Mouse (Mus musculus): ENCODE data around the gene Samd4b.

Samd4b gene

DNA sequence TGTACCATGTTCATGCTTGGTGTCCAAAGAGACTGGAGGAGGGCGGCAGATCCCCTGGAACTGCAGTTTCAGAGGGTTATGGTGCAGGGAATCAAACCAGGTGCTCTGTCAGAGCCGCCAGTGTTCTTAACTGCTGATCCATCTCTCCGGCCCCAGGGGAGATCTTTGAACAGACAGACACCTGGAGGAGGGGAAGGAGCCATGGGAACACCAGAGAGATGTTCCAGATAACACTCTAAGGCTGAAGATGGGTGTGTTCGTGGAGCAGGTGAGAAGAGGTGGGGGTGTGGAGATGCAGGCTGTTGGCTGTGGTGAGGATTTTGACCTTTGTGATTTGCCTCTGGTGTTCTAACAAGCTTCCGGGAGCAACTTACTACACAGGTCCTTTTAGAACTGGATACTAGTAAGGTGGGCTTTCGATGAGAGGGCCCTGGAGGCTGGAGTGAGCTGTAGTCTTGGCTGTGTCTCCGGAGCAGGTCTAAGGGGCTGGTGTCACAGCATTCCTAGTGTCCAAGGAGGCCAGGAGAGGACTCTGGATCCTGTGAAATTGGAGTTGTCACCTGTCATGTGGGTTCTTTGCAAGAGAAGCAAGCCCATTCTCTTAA, 224.0 kb downstream of the Samd4b start:
- peak; percentile 42 for DNase-seq

DNA sequence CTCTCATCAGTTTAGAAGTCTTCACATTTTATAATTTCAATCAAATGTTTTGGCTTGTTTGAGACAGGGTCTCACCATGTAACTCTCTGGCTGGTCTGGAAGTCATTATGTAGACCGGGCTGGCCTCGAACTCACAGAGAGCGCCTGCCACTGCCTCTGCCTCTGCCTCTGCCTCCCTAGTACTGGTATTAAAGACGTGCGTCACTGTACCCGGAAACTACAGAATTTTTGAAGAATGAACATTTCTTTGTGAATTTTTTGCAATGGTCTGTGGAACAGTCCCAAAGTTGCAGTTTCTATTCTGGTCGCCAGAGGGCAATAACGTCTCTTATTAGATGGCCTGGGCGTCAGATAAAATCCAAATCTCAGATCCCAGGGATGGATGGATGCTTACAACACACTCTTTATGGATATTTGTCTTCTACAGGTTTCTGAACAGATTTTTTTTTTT, 224.8 kb downstream of the Samd4b start:
- DNase-seq = peak; percentile 81

DNA sequence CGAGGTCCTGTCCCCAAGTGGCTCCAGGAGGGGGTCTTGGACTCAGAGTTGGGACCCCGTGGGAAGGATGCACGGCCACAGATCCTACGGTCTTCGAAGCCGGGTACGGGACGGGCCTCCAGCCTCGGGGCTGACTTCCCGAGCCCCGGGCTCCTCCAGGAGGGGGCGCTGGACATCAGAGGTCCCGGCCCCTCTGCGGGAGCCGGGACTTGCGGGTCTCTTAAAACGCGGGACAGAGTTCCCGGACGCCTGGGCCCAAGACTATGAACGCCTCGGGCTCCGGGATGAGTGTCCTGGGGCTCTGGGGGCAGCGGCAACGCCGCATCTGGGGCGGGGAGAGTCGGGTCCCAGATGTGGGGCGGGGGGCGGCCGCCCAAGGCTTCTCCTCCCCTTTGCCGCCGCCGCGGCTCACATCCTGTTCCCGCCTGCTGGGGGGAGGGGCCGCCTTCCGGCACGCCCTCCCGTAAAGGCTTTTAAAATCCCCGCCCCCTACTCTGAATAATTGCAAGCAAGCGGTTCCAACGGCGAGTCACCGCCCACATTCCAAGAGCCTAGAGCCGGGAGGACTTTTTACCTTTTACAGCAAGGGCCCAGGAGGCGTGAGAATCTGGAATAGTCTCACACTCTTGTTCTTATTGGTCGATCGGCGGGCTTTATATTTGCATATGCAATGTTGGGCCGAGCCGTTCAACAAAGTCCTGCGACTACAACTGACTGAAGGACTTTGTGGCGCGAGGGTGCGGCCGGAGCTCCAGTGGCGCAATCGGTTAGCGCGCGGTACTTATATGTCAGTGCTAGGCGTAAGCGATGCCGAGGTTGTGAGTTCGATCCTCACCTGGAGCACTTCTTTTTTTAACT, 225.5 kb downstream of the Samd4b start, which contains the start of gene Plekhg2:
TSS of gene Plekhg2 (minus strand) at position 349 of the 858 bp plus-strand sequence.
- DNase-seq = peak; percentile 97

DNA sequence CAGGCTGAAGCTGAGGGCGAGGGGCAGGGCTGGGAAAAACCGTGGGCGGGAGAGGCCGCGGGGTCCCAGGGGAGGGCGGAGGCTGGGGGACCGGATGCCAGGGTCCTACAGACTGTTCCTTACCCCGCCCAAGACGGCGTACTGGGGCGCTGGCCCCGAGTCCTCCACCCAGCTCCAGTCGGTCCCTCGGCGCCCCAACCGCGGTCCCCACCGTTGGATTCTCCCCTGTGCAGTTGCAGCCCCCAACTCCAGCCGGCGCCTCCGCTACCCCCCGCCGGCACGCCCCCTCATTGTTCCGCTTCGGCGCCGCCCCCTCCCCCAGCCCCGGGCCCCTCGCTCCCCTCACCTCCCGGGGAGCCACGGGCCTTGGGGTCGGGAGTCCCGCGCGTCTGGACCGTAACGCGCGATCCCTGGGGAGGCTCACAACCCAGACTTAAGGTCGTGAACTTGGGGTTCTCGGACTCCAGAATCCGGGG, 226.4 kb downstream of the Samd4b start:
- DNase-seq = peak; percentile 85

DNA sequence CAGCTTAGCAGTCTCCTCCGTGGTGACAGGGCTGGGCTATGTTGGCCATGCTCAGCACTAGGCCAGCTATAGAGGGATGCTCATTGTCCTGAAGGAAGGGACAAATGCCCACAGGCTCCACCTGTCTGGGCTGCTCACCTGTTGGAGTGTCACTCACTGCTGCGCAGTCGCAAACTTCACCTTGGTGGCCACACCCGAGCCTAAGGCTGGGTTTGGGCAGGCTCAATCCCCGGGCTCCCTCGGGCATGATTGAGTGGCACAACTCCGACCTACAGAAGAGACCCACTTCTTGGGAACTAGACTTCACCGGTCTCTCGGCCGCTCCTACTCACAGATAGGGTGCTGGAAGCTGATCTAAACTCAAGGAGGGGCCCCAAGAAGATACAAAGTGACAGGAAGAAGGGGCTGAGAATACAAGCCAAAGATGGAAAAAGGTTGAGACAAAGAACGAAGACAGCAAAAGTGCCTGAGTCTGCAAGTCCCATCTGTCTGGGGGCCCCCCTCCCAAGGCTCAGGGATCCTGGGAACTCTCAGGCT, 226.9 kb downstream of the Samd4b start:
- no peak for DNase-seq

DNA sequence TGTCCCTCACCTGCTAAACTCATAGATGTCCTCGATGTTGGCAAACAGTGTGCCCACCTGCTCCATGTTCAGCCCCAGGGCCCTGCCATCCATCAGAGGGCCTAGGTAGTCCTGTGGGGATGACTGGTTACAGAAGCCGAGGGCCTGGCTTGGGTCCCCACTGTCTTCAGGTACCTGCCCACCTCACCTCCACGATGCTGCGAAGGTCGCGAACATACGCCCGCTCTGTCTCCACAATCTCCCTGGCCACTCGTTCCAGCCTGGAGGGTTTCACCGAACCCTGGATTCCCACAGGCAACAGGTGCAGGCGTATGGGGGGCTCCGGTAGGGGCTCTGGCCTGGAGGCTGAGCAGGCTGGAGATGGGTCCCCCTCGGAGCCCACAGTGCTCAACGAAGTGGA, 227.9 kb downstream of the Samd4b start:
- no peak for DNase-seq

DNA sequence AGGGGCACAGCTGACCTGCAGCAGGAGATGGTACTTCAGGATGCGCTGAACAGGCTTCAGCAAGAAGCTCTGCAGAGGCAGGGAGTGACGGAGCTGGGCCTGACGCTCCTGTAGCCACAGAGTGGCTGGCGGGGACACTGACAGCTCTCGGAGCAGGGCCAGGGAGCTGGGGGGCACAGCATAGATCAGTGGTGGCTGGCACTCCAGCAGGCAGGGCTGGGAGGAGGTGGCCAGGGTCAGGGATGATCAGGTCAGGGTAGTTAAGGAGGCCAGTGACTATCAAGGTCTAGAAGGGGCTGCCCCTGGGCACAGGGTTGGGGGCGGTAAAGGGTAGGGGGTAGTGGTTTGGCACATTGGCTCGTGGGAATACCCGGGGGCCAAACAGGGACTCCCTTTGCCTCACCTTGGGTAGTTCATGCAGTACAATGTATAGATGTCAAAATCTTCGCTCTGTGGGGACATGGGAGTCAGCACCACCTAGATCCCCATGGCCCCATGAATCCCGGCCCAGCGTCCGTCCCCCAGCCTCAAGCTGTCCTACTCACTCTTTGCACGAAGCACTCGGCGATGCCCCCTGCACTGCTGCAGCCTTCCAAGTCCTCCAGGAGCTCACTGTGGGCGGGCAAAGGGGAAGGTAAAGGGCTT, 229.5 kb downstream of the Samd4b start:
- DNase-seq = no peak

DNA sequence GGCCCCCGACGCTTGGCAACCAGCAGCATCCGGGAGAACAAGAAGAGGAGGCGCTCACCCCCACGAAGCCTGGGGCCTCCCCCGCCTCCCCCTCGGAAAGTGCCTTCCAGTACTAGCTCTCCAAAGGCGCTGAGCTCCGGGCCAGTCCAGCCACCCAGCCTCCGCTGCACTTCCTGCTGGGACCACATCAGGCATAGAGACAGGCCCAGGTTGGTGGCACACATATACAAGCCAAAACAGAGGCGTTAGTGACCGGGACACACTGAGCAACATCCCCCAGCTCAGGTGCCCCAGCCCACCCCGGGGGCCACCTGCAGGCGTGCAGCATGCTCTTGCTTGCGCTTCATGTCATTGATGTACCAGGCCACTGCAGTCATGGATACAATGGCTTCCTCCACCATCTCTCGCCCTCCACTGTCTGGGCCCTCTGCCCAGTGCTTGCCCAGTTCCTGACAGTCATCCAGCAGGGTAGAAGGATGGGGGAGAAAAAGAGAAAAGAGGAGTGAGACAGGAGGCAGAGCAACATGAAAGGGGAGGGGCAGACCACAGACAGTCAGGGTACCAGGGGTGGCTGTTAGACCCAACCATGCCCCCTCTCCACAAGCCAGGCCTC, 230.2 kb downstream of the Samd4b start:
- no peak for DNase-seq

DNA sequence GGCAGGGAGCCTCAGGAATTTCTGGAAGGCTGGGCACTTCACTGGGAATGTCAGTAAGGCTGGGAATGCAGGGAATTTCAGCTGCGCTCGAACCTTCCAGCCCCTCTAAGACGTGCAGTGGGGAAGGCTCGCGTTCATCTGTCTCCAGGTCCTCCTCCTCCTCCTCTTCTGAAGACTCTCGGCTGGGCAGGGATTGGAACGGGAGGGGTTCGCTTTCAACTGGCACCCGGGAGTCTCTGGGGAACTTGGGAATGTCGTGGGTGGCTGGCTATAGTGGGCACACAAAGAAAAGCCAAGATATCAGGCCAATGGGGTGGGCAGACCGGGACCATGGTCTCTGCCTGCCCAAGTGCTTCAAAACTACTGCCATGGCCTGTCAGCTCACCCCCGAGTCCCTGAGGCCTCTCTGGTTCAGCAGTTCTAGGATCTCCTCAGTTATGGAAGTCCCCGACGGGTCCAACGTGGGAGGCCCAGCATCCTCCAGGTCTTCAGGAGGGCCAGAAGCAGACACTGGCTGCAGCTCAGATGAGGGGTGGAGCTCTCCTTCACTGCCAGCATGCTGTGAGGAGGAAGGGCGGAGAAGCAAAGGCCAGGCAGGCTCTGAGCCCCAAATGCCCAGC, 235.4 kb downstream of the Samd4b start:
- DNase-seq = no peak

DNA sequence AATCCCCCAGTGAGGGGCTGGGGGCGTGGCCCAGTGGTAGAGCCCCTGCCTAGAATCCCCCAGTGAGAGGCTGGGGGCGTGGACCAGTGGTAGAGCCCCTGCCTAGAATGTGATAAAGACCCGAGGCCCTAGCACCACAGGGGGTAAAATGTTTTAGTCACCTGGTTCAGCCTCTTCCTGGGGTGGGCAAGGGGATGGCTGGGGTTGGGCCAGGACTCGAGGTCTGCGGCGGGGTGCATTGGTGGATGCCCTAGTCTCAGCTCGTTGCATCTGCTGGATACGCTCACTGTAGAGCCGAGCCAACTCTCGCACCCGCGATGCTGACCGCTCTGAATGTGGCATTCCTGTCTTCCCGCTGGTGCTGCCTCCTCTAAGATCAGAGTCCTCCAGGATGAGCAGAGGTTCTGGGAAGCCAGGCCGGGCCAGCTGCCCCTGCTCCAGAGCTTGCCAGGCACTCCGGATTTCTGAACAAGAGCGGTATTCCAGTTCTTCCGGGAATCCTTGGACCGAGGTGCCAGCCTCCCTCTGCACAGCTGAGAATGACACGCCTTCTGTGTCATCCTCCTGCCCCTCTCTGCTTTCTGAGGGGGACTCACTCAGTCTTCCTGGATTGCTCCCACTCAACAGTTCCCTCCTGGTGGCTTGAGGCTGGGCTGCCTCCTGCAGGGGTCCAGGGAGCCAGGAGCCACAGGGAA, 236.2 kb downstream of the Samd4b start:
- no peak for DNase-seq

DNA sequence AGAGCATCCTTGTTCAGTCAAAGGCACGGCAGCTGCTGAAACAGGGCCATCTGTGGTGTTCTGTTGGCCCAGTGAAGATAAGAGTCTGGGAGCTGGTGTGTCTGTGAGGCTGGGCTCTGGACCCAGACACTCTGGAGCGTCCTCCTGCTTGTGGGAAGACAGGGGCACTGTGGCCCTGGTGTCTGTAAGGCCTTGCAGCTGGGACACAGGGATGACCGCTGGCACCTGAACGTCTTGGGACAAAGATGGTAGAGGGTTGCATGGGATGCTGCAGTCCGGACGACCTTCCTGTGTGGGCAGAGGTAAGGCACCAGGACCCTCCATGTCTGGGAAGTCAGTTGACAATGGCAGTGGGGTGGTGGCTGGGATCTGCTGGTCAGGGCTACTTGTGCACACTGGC, 237.7 kb downstream of the Samd4b start:
- no peak for DNase-seq

DNA sequence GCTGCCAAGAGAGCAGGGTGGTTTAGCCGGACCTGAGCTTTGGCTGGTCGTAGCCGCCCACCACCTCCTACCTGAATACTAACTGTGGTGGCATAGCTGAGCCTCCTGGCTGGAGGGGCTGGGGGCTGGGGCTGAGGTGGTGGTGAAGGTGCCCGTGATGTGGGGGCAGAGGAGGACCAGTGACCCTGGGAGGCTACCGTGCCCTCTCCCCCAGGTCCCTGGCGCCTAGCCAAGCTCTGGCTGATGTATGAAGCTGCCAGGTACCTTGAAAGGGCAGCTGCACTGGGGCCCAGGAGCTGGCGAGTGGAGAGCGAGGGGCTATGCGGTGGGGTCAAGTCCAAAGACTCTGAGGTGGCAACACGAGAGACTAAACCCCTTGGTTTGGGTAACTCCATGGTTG, 238.1 kb downstream of the Samd4b start:
- no peak for DNase-seq

DNA sequence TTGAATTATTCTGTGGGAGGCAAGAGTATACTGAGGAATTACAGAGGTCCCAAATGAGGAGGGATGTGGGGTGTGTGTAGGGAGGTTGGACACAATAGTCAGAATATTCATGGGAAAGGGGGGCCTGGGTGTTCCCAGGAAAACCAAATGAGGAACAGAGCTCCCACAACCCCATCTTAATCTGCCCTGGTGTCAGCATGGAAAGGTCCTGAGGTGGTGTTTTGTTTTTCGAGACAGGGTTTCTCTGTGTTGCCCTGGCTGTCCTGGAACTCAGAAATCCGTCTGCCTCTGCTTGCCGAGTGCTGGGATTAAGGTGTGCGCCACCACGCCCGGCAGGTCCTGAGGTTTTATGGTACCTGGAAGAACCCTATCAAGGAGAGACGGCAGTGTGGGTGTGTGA, 239.5 kb downstream of the Samd4b start:
- DNase-seq = no peak

DNA sequence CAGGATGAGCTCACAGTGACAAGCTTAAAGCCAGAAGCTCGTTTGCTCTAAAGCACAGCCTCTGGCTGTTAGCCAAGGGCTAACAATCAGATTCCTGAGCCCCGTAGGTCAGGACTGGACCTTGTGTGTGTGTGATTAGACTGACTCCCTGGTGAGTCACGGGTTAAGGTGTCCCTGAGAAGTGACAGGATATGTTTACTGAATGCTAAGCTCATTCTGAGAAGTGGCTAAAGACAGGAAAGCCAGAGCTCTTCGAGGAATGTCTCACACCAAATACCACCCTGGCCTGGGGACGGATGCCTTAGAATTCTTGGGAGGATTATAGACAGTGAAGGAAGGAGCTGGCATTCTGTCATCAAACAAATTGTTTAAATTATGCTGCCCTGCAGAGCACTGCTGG, 240.0 kb downstream of the Samd4b start:
- DNase-seq = no peak

DNA sequence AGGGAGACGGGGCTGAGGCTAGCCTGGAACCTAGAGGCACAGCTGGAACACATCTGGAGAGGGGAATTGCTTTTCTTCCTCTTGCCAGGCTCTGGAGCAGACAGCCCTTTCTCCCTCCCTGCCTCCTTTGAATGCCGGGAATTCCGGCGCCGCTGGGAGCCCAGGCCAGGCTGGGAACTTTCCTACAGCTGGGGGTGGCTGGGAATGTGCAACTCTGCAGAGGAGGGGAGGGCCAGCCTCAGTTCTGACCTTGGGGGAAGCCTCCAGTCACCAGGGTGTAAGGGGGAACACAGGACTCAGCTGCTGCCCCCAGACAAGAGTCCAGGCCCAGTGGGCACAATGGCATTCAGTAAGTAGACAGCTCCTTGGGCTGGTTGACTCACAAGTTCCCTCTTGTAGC, 241.0 kb downstream of the Samd4b start:
- no peak for DNase-seq

DNA sequence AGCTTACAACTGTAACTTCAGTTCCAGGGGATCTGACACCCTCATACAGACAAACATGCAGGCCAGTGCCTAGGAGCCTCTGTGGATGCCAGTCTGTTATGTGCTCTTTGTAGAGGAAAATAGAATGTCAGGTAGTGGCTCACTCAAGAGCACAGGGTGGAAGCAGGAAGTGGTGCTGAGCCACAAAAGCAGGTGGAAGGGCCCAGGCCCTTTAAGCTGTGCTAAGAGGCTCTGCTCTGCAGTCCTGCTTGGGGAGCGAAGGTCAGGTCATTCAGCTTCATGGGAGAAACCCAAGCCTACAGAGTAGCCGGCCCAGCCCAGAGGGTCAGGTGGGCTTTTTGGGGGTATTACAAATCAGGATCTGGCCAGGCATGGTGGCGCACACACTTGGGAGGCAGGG, 242.7 kb downstream of the Samd4b start:
- DNase-seq = peak; percentile 68

DNA sequence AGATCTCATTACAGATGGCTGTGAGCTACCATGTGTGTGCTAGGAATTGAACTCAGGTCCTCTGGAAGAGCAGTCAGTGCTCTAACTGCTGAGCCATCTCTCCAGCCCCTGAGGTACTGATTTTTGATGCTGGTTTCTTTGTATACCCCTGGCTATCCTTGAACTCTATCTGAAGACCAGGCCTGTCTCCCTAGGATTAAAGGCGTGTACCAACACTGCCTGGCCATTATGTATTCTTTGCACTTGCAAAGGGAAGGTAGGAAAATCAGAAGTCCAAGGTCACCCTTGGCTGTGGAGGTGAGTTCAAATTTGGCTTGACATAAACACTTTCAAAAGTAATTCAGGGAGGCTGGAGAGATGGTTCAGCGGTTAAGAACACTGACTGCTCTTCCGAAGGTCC, 243.3 kb downstream of the Samd4b start:
- no peak for DNase-seq

DNA sequence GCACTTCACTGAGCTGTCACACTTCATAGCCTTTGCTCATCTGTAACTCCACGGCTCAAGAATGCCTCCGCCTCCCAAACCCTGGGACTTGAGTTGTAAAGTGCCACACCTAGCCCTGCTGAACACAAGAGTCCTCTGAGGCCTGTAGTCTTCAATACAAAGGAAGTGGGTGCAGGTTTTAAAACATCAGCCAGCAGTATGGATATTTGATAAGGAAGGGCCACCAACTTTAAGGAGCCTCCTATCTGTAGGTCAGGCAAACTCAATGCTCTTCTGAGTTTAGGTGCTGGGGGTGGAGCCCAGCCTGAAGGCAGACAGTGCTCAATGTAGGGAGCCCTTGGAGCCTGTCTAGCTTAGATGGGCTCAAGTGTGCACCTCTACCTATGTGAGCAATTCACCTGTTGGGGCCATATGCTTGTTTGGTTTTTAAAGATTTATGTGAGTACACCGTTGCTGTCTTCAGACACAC, 243.8 kb downstream of the Samd4b start:
- no peak for DNase-seq

DNA sequence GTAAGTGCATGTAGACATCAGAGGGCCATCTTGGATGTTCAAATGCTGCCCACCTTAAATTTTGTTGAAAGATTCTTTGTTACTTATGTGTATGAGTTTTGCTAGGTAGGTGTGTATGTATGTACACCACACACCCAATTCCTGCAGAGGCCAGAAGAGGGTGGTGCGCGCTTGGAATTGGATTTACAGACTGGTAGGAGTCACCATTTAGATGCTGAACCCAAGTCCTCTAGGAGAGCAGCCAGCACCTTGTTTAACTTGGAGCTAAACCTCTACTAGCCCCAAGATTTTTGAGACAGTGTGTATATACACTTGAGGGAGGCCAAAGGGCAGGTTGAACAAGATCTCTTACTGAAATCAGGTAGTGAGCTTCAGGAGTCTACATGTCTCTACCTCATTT, 244.7 kb downstream of the Samd4b start:
- peak; percentile 33 for DNase-seq

DNA sequence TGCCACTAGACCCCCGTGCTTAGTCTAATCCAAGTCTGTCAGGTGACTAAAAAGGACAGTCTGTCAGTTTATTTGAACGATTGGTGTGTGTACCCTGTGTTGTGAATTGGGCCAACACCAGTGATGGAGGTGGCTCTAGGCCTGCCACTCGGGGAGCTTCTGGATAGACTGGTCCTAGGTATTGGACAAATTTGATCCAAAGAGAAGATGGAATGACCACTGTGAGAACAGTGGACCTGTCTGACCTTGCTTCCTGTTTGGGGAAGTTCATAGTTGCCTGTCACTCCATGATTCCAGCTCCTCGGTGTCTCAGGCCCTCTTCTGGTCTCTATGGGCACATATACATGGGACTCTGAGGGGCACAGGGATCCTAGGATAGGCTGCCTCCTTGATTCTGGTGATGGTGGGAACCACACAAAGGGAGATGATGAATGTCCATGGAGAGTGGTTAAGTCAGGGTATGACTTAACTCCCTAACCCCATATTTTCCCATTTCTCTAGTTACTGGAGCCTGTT, 246.2 kb downstream of the Samd4b start:
- no peak for DNase-seq

DNA sequence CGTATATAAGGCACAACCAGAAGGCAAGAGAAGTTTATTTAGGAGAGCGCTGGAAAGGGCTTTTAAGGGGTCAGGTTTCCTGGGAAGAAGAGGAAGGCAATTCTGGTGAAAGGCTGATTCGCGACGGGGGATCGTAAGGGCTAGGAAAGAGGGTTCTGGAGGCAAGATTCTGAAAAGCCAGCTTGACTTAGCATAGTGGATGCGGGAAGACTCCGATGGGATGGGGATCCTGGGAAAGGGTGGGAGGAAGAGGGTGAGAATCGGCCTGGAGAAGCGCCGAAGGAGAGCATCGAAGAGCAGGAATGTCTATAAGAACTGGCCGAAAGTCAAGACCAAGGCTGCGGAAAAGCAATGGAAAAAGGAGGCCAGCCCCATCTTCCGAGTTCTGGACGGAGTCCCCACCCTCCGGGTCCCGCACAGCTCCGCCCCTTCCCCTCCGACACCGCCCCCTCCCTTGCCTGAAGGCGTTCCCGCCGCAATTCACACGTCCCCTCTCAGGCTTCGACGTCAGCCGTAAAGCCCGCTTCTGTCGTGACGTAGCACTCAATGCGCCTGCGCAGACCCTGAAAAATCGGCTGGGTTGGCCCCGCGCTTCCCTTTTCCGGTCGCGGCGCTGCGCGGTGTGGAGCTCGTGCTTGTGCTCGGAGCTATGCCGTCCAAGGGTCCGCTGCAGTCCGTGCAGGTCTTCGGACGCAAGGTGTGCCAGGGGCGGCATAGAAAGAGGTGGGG, 247.6 kb downstream of the Samd4b start, which contains the start of gene Rps16:
TSS of gene Rps16 (plus strand) at position 498 of the 729 bp plus-strand sequence.
- peak; percentile 99 for DNase-seq

Data from thymus, postnatal 25 days (tissue).